Mouse (Mus musculus): Measurements from ENCODE around the gene Erbb2.

DNA sequence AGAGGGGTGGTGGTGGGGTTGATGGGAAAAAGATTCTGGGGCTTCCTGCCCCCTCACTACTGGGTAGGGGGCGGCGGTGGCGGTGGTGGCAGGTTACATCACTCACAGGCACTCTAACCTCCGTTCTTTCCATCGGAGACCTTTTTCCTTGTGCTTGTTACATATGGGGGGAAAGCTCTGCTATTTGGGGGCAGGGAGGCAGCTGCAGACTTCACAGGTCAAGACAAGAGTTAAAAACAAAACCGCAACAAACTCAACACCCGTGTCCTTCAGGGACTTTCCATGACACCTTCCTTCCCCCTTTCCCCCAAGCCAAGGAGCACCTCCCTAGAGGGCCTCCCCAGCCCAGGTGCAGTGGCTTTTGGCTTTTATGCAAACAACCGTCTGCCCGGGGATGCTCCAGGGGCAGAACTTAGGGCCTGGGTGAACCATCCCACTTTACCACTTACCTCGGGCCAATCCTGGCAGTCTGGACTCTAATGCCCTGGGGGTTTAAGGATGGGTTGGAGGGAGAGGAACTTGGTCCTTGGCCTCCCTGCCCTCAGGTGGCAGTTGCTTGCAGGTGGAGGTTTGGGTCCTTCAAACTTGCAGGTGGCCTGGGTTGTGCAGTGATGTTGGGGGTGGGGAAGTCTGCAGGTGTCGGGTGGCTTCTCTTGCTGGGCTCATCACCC lies 46.9 kb downstream of the Erbb2 start:
- no peak for TF ChIP-seq CTCF (IDR thresholded peaks at IDR 0.05; ENCODE audit: low read depth, low read length)
- TF ChIP-seq POLR2A (IDR thresholded peaks at IDR 0.05; ENCODE audit: extremely low read depth, insufficient read depth, low read length): no peak

All from liver, adult 2 months (tissue).